Mouse (Mus musculus): ENCODE data around the gene Gm37419. TPM values are rescaled to one million over a fixed set of nuclear protein-coding genes. Genes with fewer than 3 reads are reported as not detected.
A peak's percentile ranks its signal among the peaks of the same experiment; 100 is the strongest.

Gm37419 gene
- polyA plus RNA-seq, 1 experiment from 2014 or later: not detected

DNA sequence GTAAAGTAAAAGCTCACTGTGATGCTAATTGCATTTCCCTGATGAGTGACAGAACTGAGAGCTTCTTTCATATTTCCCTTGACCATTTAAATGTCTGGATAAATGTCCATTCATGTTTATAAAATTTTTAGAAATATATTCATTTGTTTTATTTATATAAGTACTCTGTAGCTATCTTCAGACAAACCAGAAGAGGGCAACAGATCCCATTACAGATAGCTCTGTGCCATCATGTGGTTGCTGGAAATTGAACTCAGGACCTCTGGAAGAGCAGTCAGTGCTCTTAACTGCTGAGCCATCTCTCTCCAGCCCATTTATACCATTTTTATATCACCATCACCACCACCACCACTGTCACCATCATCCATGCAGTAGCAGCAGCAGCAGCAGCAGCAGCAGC, 29.3 kb upstream of the Gm37419 start:
- no peak for TF ChIP-seq EP300 (IDR thresholded peaks at IDR 0.05; ENCODE audit: low read depth)
- no peaks in the 10 kb centered on the region for H3K36me3 ChIP-seq (replicated peaks; ENCODE audit: insufficient read depth, low read length)
- no peak overlapping the region for H3K9ac ChIP-seq (replicated peaks)
- H3K27me3 ChIP-seq (ENCODE audit: insufficient read depth, low read length): no peaks in the 10 kb centered on the region
- H3K4me3 ChIP-seq (ENCODE audit: low read depth, low read length): no peak overlapping the region
- H3K4me1 ChIP-seq (ENCODE audit: insufficient read depth): no peaks in the 10 kb centered on the region
- DNase-seq (no peak), ATAC-seq (no peak)
- no peak overlapping the region for H3K27ac ChIP-seq (ENCODE audit: low read depth)
- H3K9me3 ChIP-seq (ENCODE audit: low read length): no peaks in the 10 kb centered on the region
- no peak overlapping the region for H3K4me2 ChIP-seq (ENCODE audit: low read depth, low read length)

DNA sequence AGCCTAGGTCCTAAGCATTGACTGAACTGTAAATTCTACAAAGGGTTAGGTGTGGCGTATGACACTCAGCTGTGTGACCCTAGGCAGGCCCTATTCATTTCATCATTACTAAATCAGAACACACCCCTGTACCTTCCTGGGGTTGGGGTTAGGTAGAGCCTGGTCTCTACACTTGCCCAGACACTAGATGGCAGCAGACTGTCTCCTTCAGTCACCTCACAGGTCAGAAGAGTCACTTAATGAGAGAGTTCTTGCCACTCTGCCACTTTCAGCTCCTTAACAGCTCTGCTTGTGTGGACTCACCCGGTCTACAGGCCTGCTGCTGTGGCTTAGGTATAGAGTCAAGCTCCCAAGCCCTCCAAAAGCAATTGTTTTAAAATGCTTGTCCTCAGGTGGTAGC, 25.9 kb upstream of the Gm37419 start:
- Histone ChIP-seq H3K4me3 (ENCODE audit: low read depth, low read length) (no peak overlapping the region), H3K4me1 (ENCODE audit: insufficient read depth) (no peaks in the 10 kb centered on the region), H3K27me3 (ENCODE audit: insufficient read depth, low read length) (no peaks in the 10 kb centered on the region), H3K36me3 (replicated peaks; ENCODE audit: insufficient read depth, low read length) (peaks cover 7% of the 10 kb centered on the region), H3K4me2 (ENCODE audit: low read depth, low read length) (no peak overlapping the region), H3K27ac (ENCODE audit: low read depth) (no peak overlapping the region), H3K9ac (replicated peaks) (no peak overlapping the region), H3K9me3 (ENCODE audit: low read length) (no peaks in the 10 kb centered on the region)
- TF ChIP-seq CTCF (IDR thresholded peaks at IDR 0.05; ENCODE audit: low read depth) (peak; percentile 71), EP300 (IDR thresholded peaks at IDR 0.05; ENCODE audit: low read depth) (no peak)
- DNase-seq: no peak
- ATAC-seq: 0 out of 2 replicates have a peak, but pooled peaks have one; percentile 31
- 69% methylated on average over 2 of the region's 2 CpGs for WGBS (ENCODE audit: insufficient replicate concordance)

DNA sequence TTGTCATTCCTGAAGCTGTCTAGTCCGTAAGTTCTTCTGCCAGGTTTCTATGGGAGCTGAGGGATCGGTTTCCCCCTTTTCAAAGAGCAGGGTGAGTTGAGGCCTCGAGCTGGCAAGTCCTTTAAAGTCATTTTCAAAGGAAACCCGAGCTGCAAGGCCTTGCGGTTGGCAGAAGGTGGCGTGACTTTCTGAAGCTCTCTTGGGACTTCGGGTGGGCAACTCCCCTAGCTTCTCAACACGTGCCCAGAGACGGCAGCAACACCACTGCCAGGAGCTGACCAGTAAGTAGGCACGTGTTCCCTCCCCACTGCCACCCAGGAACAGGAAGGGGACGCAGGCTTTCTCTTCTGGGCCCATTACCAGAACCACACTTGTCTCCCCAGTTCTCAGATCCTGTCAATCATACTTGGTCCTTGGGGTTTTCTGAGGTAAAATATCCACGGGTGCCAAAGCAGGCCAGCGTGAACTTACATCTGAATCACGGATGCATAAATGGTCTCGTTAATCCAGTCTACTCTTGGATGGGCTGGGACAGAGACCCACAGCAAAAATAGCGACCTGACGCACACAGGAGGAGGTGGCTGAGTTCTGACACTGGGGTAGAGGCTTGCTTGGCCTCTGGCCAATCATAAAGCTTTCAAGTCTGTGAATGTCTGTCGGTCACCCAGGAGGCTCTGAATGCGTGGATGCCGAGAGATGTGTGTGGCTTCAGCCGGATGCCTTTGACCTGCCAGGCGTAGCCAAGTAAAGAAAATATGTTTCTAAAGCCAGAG, 24.2 kb upstream of the Gm37419 start:
- H3K36me3 ChIP-seq (replicated peaks; ENCODE audit: insufficient read depth, low read length): peaks cover 12% of the 10 kb centered on the region
- no peak for TF ChIP-seq EP300 (IDR thresholded peaks at IDR 0.05; ENCODE audit: low read depth)
- TF ChIP-seq CTCF (IDR thresholded peaks at IDR 0.05; ENCODE audit: low read depth): no peak
- H3K27ac ChIP-seq (ENCODE audit: low read depth): no peak overlapping the region
- DNase-seq: no peak
- no peak for ATAC-seq
- no peak overlapping the region for H3K4me2 ChIP-seq (ENCODE audit: low read depth, low read length)
- WGBS (ENCODE audit: insufficient replicate concordance): 77% methylated on average over 22 of the region's 22 CpGs
- no peak overlapping the region for H3K9ac ChIP-seq (replicated peaks)
- peaks cover 3% of the 10 kb centered on the region; the same call in 1 of the 2 replicates for H3K9me3 ChIP-seq (ENCODE audit: low read length)
- H3K4me3 ChIP-seq (ENCODE audit: low read depth, low read length): no peak overlapping the region
- no peaks in the 10 kb centered on the region for H3K4me1 ChIP-seq (ENCODE audit: insufficient read depth)
- H3K27me3 ChIP-seq (ENCODE audit: insufficient read depth, low read length): no peaks in the 10 kb centered on the region

DNA sequence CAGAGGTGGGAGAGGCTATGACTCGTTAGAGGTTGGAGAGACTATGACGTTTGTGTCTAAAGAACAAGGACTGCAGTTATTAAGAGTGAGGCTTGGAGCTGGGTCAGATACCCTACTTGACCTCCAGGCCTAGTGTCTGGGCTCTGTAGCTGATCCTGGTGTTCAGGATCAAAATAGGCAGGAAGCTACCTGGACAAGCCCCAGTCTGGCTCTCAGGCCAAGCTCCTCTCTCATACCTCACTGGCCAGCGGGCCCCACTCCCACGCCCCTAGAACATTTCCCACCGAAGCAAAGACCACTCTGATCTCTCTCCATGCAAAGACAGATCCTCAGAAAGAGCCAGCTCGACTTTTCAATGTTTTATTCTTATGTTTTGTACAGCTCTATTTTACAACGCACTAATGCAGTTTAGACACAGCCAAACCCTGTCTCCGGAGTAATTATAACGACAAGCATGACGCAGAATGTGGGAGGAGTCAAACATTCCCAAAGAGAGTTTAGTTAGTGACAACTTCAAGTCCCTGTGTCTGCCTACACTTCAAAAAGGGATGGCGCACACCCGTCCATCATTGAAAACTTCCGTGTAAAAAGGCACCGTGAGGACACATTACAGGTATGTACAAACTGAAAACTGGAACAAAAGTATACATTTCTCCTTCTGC, 23.4 kb upstream of the Gm37419 start:
- Histone ChIP-seq H3K36me3 (replicated peaks; ENCODE audit: insufficient read depth, low read length) (peaks cover 12% of the 10 kb centered on the region), H3K4me2 (ENCODE audit: low read depth, low read length) (no peak overlapping the region), H3K9me3 (ENCODE audit: low read length) (peaks cover 3% of the 10 kb centered on the region; the same call in 1 of the 2 replicates), H3K4me3 (ENCODE audit: low read depth, low read length) (no peak overlapping the region), H3K9ac (replicated peaks) (no peak overlapping the region), H3K27me3 (ENCODE audit: insufficient read depth, low read length) (no peaks in the 10 kb centered on the region), H3K4me1 (ENCODE audit: insufficient read depth) (no peaks in the 10 kb centered on the region), H3K27ac (ENCODE audit: low read depth) (no peak overlapping the region)
- DNase-seq (no peak), ATAC-seq (no peak)
- WGBS (ENCODE audit: insufficient replicate concordance): 79% methylated on average over 14 of the region's 14 CpGs
- TF ChIP-seq CTCF (IDR thresholded peaks at IDR 0.05; ENCODE audit: low read depth) (no peak), EP300 (IDR thresholded peaks at IDR 0.05; ENCODE audit: low read depth) (no peak)

DNA sequence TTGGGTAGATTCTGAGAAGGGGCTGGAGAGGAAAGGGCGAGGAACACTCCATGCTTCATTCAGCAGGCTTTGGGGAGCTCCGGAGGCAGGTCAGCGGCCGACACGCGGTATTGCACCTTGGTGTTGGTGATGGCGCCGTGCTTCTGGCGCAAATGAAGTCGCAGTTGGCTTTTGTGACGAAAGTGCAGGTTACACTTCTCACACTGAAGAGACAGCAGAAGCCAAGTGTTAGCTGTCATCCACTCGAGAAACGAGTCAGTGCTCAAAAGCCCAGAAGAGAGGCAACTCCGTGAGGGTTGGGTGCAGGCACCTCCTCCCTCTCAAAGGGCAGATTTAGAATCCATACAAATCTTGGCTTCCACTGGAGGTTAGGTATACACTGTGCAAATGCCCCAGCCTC, 22.2 kb upstream of the Gm37419 start:
- H3K36me3 ChIP-seq (replicated peaks; ENCODE audit: insufficient read depth, low read length): peaks cover 12% of the 10 kb centered on the region
- ATAC-seq: no peak

DNA sequence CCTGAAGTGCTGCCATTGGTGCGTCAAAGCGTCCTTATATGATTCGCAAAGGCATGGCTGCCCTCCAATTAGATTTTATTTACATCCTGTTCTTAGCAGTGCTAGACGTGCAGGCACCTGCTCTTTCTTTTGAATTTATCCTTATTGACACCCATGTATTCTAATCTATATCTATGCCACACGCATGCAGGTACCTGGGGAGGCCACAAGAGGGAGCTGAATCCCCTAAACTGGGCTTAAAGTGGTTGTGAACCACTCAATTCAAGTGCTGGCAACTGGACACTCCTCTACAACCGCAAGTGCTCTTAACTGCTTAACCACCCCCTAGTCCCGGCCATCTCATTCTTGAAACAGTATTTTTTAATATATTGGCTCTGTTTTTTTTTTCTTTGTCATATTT, 21.0 kb upstream of the Gm37419 start:
- Histone ChIP-seq H3K4me2 (ENCODE audit: low read depth, low read length) (no peak overlapping the region), H3K27me3 (ENCODE audit: insufficient read depth, low read length) (no peaks in the 10 kb centered on the region), H3K27ac (ENCODE audit: low read depth) (no peak overlapping the region), H3K9me3 (ENCODE audit: low read length) (peaks cover 3% of the 10 kb centered on the region; the same call in 1 of the 2 replicates), H3K4me3 (ENCODE audit: low read depth, low read length) (no peak overlapping the region), H3K9ac (replicated peaks) (no peak overlapping the region), H3K36me3 (replicated peaks; ENCODE audit: insufficient read depth, low read length) (peaks cover 12% of the 10 kb centered on the region), H3K4me1 (ENCODE audit: insufficient read depth) (no peaks in the 10 kb centered on the region)
- WGBS (ENCODE audit: insufficient replicate concordance): 78% methylated on average over 7 of the region's 7 CpGs
- TF ChIP-seq EP300 (IDR thresholded peaks at IDR 0.05; ENCODE audit: low read depth): no peak
- TF ChIP-seq CTCF (IDR thresholded peaks at IDR 0.05; ENCODE audit: low read depth): peak; percentile 58
- no peak for ATAC-seq
- DNase-seq: no peak

More for the DNA sequence above, 22.2 kb upstream of the Gm37419 start:
- Histone ChIP-seq H3K4me1 (ENCODE audit: insufficient read depth) (no peaks in the 10 kb centered on the region), H3K4me3 (ENCODE audit: low read depth, low read length) (no peak overlapping the region), H3K9me3 (ENCODE audit: low read length) (peaks cover 3% of the 10 kb centered on the region; the same call in 1 of the 2 replicates), H3K27ac (ENCODE audit: low read depth) (no peak overlapping the region), H3K4me2 (ENCODE audit: low read depth, low read length) (no peak overlapping the region), H3K27me3 (ENCODE audit: insufficient read depth, low read length) (no peaks in the 10 kb centered on the region), H3K9ac (replicated peaks) (no peak overlapping the region)
- 87% methylated on average over 14 of the region's 14 CpGs for WGBS (ENCODE audit: insufficient replicate concordance)
- TF ChIP-seq CTCF (IDR thresholded peaks at IDR 0.05; ENCODE audit: low read depth) (no peak), EP300 (IDR thresholded peaks at IDR 0.05; ENCODE audit: low read depth) (no peak)
- no peak for DNase-seq
